Mouse (Mus musculus) layer of hippocampus, adult 18-20 months (tissue): Measurements from ENCODE around the gene Tmem219. TPM values are rescaled to one million over a fixed set of nuclear protein-coding genes. Genes with fewer than 3 reads are reported as not detected.

Source experiments
- DNase-seq, 2 experiments: peaks; one replicate each; pipeline ENCODE4 v3.0.0; 2022; ENCODE audit warnings: low spot score in 2 of 2
- total RNA-seq, 2 experiments: library from RNA; stranded (reverse); gene quantifications; 2 replicates each; pipeline ENCODE4 v1.2.3; 2021

Gene Tmem219
- total RNA-seq, 2 experiments from 2014 or later = 18.4 to 23.1 TPM

DNA sequence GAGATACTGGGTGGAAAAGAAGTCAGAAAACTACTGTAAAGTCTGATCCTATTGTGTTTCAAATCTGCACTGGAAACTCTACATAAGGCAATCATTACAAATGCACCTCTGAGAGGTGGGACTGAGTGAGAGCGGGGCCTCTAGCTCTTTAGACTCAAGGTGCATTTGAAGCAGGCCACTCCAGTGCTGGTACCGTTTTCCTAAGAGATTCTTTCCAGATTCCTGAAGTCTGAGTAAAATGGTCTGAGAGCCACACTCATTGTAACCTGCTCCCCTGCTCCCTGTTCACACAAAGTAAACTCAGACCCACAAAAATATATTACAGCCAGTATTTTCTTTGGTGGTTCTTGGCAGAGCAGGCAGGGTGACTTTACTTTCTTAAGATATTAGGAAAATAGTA is 55.2 kb downstream of the Tmem219 start:
- no peak for DNase-seq

DNA sequence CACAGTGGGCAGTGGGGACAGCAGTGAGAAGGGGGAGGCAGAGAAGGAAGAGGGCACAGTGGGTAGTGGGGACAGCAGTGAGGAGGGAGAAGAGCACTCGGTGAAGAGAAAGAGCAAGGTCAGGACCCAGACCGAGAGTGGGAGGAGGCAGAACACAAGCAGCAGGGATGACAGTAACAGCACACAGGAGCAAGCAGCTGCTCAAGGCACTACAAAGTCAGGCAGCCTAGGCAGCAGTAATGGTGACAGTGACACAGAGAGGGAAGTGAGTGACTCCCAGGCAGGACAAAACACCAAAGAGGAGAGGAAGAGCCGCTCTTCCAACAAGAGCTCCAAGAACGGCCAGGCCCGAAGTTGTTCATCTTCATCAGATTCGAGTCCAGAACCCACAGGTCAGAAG is 58.9 kb downstream of the Tmem219 start:
- no peak for DNase-seq

DNA sequence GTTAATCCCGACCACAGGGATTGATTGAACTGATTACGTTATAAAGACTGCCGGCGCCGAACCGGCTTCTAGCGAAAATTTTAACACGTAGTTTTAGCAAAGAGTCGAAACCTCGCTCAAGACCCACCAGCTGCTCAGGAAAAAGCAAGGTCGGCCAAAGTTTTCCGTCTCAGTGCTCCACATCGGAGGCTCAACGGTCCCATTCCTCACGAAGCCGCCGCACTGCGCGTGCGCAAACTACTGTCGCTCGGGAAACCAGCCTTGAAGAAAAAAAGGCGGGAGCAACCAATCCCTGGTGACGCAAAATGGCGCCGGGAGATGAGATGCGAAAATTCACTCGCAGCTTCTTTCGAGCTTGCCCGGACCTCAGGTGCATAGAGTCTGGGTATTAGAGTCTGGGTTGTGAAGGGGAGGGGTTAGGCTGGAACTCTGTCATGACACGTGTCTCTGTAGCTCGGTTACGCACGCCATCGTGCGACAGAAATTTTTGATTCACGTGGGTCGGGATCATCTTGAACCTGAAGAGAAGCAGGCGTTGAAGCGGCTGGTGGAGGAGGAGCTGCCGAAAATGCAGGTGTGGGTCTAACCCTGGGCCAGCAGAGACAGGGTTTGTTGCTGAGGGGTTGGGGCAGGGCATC is 60.5 kb downstream of the Tmem219 start, which contains the start of gene Ino80e:
Ino80e (minus strand) TSS at position 231 of the 638 bp plus-strand sequence.
- DNase-seq = peak; percentile 92 to 96

DNA sequence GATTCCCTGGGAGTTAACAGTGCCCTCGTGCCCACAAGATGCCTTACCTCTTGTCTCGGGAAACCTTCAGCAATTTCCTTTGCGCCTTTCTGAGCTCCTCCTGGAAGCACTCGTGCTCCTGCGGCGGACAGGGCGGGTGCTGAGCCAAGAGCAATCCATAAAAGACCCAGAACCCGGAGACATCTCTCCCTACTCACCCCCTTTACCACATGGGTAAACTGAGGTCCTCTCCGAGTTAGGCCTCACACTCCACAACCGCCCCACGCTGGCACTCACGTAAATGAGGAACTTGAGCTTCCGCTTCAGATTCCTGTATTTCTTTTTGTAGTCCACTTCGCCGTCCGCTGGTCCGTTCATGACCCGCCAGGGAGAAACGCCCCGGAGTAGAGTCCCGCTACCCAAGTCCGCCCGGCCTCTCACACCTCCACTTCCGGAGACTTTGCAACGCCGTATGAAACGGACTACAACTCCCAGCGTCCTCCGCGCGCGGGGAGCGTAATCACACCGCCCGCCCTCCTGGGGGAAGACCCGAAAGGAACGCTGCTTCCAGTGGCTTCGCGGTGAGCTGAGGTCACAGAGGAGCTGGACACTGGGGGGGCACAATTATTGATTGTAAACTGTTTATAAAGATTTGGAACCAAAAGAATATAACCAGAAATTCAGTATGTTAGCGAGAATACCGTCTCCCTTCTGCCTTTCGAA is 61.1 kb downstream of the Tmem219 start, which contains the start of gene Hirip3:
Hirip3 (plus strand) TSS at position 544 of the 702 bp plus-strand sequence.
- DNase-seq = peak; percentile 94 to 96

DNA sequence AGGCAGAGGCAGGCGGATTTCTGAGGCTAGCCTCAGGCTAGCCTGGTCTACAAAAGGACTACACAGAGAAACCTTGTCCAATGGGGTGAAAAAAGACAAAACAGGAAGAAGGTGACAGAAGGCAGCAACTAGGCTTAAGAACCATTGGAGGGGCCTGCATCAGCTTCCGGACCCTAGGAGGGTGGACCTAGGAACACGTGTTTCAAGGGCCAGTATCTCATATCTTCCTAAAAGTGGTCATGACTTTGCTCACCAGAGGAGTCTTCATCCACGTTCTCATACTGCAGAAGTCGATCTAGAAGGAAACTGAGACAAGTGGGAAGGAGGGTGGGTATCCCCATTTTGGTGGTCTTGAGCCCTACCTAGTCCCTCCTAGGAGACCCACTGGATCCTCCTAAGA is 61.7 kb downstream of the Tmem219 start:
- no peak for DNase-seq

- DNase-seq = no peak
Measured at GRCm38 (mm10) chr7:126856741-126857420, 65.8 kb downstream of the Tmem219 start.

GRCm38 (mm10) chr7:126855641-126856040 is 67.1 kb downstream of the Tmem219 start:
- DNase-seq = no peak

DNA sequence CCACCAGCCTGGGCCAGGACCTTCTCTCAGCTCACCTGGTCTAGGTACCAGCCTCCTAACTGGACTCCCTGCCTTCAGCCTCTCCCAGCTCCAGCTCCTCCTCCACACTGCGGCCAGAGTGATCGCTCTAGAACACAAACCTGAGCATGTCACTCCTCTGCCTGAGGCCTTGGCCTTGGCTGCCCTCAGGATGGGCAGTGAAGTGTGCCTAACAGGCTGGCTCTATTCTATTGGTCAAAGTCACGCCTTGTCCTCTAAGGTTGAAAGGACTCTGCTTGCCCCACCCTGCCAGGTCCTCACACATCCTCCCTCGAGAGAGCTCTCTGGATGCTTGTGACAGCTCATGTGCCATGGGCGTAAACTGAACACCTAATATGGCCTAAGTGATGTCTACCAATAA is 69.3 kb downstream of the Tmem219 start:
- no peak for DNase-seq

GRCm38 (mm10) chr7:126851192-126851591 is 71.5 kb downstream of the Tmem219 start:
- DNase-seq = no peak

GRCm38 (mm10) chr7:126850161-126850560 is 72.6 kb downstream of the Tmem219 start:
- no peak for DNase-seq

GRCm38 (mm10) chr7:126848794-126849193 is 73.9 kb downstream of the Tmem219 start:
- DNase-seq = no peak

GRCm38 (mm10) chr7:126847421-126848398 is 75.0 kb downstream of the Tmem219 start:
- no peak for DNase-seq

DNA sequence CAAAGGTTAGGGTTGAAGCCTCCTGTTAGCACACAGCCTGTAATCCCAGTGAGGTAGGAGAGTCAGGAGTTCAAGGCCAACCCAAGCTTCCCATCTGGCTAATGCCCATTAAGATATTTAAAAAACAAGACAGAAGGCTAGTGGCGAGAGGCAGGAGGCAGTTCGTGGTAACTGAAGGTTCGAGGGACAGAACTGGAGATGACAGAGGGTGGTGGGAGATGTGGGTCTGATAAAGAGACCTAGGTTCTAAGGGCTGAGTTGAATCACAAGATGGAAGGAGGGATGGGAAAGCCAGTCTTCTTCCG is 75.6 kb downstream of the Tmem219 start, which contains the start of gene Doc2a:
Doc2a (plus strand) TSS at position 301 of the 305 bp plus-strand sequence.
- DNase-seq = no peak

DNA sequence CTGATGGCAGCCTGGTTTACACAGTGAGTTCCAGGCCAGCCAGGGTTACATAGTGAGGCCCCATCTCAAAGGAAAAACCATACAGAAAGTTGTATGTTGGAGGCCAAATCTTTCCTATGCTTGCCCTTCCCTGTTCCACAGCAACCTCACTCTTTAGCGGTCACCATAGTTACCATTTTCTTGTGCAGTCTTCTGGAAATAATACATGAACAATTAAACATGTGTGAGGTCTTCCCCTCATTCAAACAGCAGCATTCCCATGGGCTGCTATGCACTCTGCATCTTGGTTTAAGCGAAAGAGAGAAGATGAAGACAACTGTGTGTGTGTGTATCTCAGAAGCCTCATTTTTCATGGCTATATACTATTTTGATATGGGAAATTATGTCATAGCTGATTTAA is 77.2 kb downstream of the Tmem219 start:
- DNase-seq = no peak

GRCm38 (mm10) chr7:126843276-126843675 is 79.4 kb downstream of the Tmem219 start:
- DNase-seq = no peak

Other genes starting within 250 kb of the Tmem219 start
- 10 to 100 TPM in 1 of 2 experiments, 1 to 10 TPM in 1; 9.5 to 11.6 TPM for gene Sult1a1, start 246.5 kb downstream of the Tmem219 start, total RNA-seq
- gene Bola2, start 227.5 kb downstream of the Tmem219 start, total RNA-seq = 100 to 1,000 TPM; 105 to 106 TPM
- 10 to 100 TPM; 17.3 to 17.4 TPM for gene Slx1b, start 227.1 kb downstream of the Tmem219 start, total RNA-seq
- 100 to 1,000 TPM; 121 to 122 TPM for gene Coro1a, start 215.1 kb downstream of the Tmem219 start, total RNA-seq
- 100 to 1,000 TPM; 174 to 194 TPM for gene Mapk3, start 163.3 kb downstream of the Tmem219 start, total RNA-seq
- gene Gdpd3, start 156.6 kb downstream of the Tmem219 start, total RNA-seq = 1 to 10 TPM; 2.2 to 4.6 TPM
- gene Ypel3, start 146.0 kb downstream of the Tmem219 start, total RNA-seq = 100 to 1,000 TPM; 286 to 300 TPM
- under 1 TPM; 0.56 to 0.64 TPM for gene Tbx6, start 141.4 kb downstream of the Tmem219 start, total RNA-seq
- gene Ppp4c, start 130.4 kb downstream of the Tmem219 start, total RNA-seq = 10 to 100 TPM; 48.9 to 54.5 TPM
- gene Fam57b, start 125.2 kb downstream of the Tmem219 start, total RNA-seq = 10 to 100 TPM; 62.4 to 68.1 TPM
- not detected for gene 4930451I11Rik, start 91.3 kb downstream of the Tmem219 start, total RNA-seq
- 10 to 100 TPM; 15.8 to 18.5 TPM for gene Doc2a, start 75.5 kb downstream of the Tmem219 start, total RNA-seq
- 10 to 100 TPM; 25.8 to 30.9 TPM for gene Hirip3, start 60.9 kb downstream of the Tmem219 start, total RNA-seq
- gene Ino80e, start 60.5 kb downstream of the Tmem219 start, total RNA-seq = 10 to 100 TPM; 48.4 to 55.6 TPM
- 100 to 1,000 TPM; 156 to 160 TPM for gene Taok2, start 38.2 kb downstream of the Tmem219 start, total RNA-seq
- 100 to 1,000 TPM; 192 to 198 TPM for gene Kctd13, start 6.0 kb upstream of the Tmem219 start, total RNA-seq
- 10 to 100 TPM; 33.3 to 33.7 TPM for gene Asphd1, start 26.7 kb upstream of the Tmem219 start, total RNA-seq
- 100 to 1,000 TPM; 475 to 503 TPM for gene Sez6l2, start 27.6 kb upstream of the Tmem219 start, total RNA-seq
- 100 to 1,000 TPM; 164 to 166 TPM for gene Cdipt, start 53.0 kb upstream of the Tmem219 start, total RNA-seq
- not detected for gene Cdiptos, start 53.2 kb upstream of the Tmem219 start, total RNA-seq
- 10 to 100 TPM in 1 of 2 experiments, 1 to 10 TPM in 1; 8.5 to 10.0 TPM for gene Mvp, start 91.7 kb upstream of the Tmem219 start, total RNA-seq
- gene Pagr1b, start 93.6 kb upstream of the Tmem219 start, total RNA-seq = not detected
- gene Pagr1a, start 94.4 kb upstream of the Tmem219 start, total RNA-seq = 10 to 100 TPM; 16.7 to 17.4 TPM
- gene Gm42742, start 98.2 kb upstream of the Tmem219 start, total RNA-seq = 10 to 100 TPM; 61.2 to 65.1 TPM
- 100 to 1,000 TPM; 246 to 261 TPM for gene Prrt2, start 98.3 kb upstream of the Tmem219 start, total RNA-seq
- 100 to 1,000 TPM; 238 to 241 TPM for gene Maz, start 104.1 kb upstream of the Tmem219 start, total RNA-seq
- 1 to 10 TPM; 3.1 to 6.0 TPM for gene Kif22, start 119.6 kb upstream of the Tmem219 start, total RNA-seq
- not detected for gene Zg16, start 164.4 kb upstream of the Tmem219 start, total RNA-seq
- 1 to 10 TPM in 1 of 2 experiments, under 1 TPM in 1; 0.84 to 1.6 TPM for gene AI467606, start 168.4 kb upstream of the Tmem219 start, total RNA-seq
- under 1 TPM; 0.20 to 0.50 TPM for gene Qprt, start 199.3 kb upstream of the Tmem219 start, total RNA-seq
- under 1 TPM; 0.25 to 0.30 TPM for gene Spn, start 214.9 kb upstream of the Tmem219 start, total RNA-seq